Mouse (Mus musculus): ENCODE measurements around the gene Zdhhc17. TPM values are rescaled to one million over a fixed set of nuclear protein-coding genes. Genes with fewer than 3 reads are reported as not detected.
A peak's percentile ranks its signal among the peaks of the same experiment; 100 is the strongest.

The Zdhhc17 gene
- polyA plus RNA-seq, 1 experiment from 2014 or later: 16.8 TPM

DNA sequence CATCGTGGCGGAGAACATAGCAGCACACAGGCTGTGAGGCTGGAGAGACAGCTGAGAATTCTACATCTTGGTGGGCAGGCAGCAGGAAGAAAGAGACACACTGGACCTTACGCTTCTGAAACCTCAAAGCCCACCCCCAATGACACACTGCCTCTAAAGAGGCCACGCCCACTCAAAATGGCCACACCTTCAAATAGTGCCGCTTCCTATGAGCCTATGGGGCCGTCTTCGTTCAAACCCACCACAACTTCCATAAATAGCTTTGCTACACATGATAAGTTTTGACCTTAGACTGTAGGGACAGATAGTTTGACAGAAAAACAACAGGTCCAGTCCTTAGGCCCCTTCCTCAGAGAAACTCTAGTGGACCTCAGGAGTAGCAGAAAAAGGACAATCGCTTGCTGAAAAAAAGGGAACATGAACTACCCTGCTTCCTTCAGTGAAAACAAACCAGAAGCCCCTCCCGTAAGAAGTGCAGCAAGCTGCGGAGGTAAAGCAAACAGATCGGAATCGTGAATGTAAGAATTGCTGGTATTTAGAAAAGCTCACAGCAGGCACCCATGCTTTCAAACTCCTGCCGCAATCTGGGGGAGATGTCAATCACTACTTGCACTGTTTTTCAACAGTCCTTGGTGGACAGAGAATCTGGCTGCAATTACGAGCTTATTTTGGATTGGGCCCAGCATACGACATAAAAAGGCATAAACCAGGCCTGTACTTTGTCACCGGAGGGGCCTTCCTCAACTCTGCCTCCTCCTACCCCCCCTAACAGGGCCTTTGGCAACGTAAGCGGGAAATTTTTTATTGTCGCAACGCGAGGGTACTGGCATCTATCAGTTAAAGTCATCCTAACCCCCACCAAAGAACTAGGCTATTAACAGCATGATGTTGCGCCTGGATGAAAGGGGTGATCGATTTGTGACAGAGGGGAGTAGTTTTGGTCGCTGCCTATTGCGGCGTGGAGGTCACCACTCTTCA is 91.2 kb downstream of the Zdhhc17 start:
- Histone ChIP-seq H3K4me2 (replicated peaks; ENCODE audit: low read depth, low read length) (peak overlapping the region; percentile 92), H3K4me3 (ENCODE audit: low read depth, low read length) (peak overlapping the region; percentile 67; the same call in 1 of the 2 replicates), H3K27me3 (replicated peaks; ENCODE audit: insufficient read depth, low read length) (no peaks in the 10 kb centered on the region), H3K9me3 (ENCODE audit: low read length) (no peaks in the 10 kb centered on the region), H3K27ac (ENCODE audit: low read length) (peak overlapping the region; percentile 91), H3K4me1 (ENCODE audit: insufficient read depth, low read depth, low read length) (peaks cover 13% of the 10 kb centered on the region), H3K9ac (replicated peaks; ENCODE audit: low read depth) (no peak overlapping the region), H3K36me3 (ENCODE audit: insufficient read depth, low read length) (no peaks in the 10 kb centered on the region)
- no peak for ATAC-seq
- TF ChIP-seq EP300 (IDR thresholded peaks at IDR 0.05) (no peak), CTCF (IDR thresholded peaks at IDR 0.05) (no peak)
- peak; percentile 56 for DNase-seq (ENCODE audit: low spot score)
- 24% methylated on average over 26 of the region's 26 CpGs for WGBS

DNA sequence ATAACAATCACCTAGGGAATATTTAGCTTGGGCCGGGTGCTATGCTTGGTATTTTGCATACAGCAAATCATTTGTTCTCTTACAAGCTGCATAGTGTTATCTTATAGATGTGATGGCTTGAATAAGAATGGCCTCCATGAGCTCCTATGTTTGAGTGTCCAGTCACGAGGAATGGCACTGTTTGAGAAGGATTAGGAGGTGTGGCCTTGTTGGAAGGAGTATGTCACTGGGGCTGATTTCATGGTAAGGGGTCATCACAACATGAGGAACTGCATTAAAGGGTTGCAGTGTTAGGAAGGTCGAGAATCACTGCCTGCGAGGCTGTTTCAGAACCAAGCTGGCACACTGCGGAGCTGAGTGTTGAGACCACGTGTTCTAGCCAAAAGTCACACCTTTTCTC is 92.4 kb downstream of the Zdhhc17 start:
- Histone ChIP-seq H3K4me1 (ENCODE audit: insufficient read depth, low read depth, low read length) (peaks cover 13% of the 10 kb centered on the region), H3K9ac (replicated peaks; ENCODE audit: low read depth) (no peak overlapping the region), H3K9me3 (ENCODE audit: low read length) (no peaks in the 10 kb centered on the region), H3K27me3 (replicated peaks; ENCODE audit: insufficient read depth, low read length) (no peaks in the 10 kb centered on the region), H3K4me3 (ENCODE audit: low read depth, low read length) (no peak overlapping the region), H3K36me3 (ENCODE audit: insufficient read depth, low read length) (no peaks in the 10 kb centered on the region), H3K27ac (ENCODE audit: low read length) (no peak overlapping the region), H3K4me2 (replicated peaks; ENCODE audit: low read depth, low read length) (no peak overlapping the region)
- WGBS: 94% methylated on average over 6 of the region's 6 CpGs
- TF ChIP-seq EP300 (IDR thresholded peaks at IDR 0.05) (no peak), CTCF (IDR thresholded peaks at IDR 0.05) (no peak)
- ATAC-seq (no peak), DNase-seq (ENCODE audit: low spot score) (no peak)

DNA sequence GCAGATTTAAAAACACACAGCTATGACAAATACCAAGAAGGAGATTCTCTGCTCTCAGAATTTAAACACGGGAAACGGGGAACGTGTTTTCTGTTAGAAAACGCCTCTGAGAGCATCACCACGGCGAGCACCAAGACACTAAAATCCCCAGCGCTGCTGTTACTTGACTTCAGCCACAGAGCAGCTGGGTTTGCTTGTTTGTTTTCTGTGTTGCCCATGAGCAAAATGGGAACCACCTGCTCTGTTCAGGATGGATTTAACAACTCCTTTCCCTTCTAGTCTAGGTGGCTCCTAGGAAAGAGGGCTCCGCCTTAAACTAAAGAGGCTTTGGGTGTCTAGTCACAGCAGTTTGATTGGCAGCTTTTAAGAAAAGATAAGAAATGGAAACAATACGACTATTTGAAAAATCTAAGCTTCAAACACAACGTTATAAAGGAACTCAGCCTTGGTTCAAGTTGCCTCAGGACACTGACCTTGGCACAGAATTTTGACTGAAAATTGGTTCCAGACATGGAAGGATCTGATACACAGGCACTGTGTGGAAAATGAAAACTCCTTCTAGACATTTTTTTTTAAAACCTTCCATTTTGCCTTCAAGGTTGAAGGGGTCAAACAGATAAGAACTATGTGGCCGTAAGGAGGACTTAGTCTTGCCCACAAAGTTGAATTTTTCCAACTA is 93.1 kb downstream of the Zdhhc17 start:
- no peak overlapping the region for H3K4me2 ChIP-seq (replicated peaks; ENCODE audit: low read depth, low read length)
- no peaks in the 10 kb centered on the region for H3K9me3 ChIP-seq (ENCODE audit: low read length)
- no peak overlapping the region for H3K4me3 ChIP-seq (ENCODE audit: low read depth, low read length)
- no peak overlapping the region for H3K9ac ChIP-seq (replicated peaks; ENCODE audit: low read depth)
- ATAC-seq (no peak), DNase-seq (ENCODE audit: low spot score) (no peak)
- peaks cover 12% of the 10 kb centered on the region for H3K4me1 ChIP-seq (ENCODE audit: insufficient read depth, low read depth, low read length)
- H3K27me3 ChIP-seq (replicated peaks; ENCODE audit: insufficient read depth, low read length): no peaks in the 10 kb centered on the region
- TF ChIP-seq EP300 (IDR thresholded peaks at IDR 0.05) (no peak), CTCF (IDR thresholded peaks at IDR 0.05) (no peak)
- H3K36me3 ChIP-seq (ENCODE audit: insufficient read depth, low read length): no peaks in the 10 kb centered on the region
- no peak overlapping the region for H3K27ac ChIP-seq (ENCODE audit: low read length)
- 62% methylated on average over 11 of the region's 11 CpGs for WGBS

DNA sequence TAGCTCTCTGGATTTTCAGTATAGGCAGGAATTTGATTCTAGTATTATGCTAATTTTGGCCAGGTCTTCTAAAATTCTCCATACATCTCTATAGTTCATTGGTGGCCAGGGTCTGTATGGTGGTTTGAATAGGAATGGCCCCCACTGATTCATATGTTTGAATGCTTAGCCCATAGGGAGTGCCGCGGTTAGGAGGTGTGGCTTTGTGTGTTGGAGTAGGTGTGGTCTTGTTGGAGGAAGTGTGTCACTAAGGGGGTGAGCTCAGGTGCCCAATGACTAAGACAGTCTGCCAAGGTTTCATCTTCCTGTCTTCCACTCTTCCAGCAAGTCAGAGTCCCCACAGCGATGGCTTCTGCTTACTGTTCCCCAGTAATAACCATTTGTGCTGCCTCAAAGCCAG is 106.1 kb downstream of the Zdhhc17 start:
- DNase-seq (ENCODE audit: low spot score) (no peak), ATAC-seq (no peak)
- TF ChIP-seq EP300 (IDR thresholded peaks at IDR 0.05) (no peak), CTCF (IDR thresholded peaks at IDR 0.05) (no peak)
- no peak overlapping the region for H3K9ac ChIP-seq (replicated peaks; ENCODE audit: low read depth)
- H3K36me3 ChIP-seq (ENCODE audit: insufficient read depth, low read length): no peaks in the 10 kb centered on the region
- H3K27ac ChIP-seq (ENCODE audit: low read length): no peak overlapping the region
- no peak overlapping the region for H3K4me2 ChIP-seq (replicated peaks; ENCODE audit: low read depth, low read length)
- no peak overlapping the region for H3K4me3 ChIP-seq (ENCODE audit: low read depth, low read length)
- H3K27me3 ChIP-seq (replicated peaks; ENCODE audit: insufficient read depth, low read length): no peaks in the 10 kb centered on the region
- no peaks in the 10 kb centered on the region for H3K9me3 ChIP-seq (ENCODE audit: low read length)
- WGBS: 95% methylated on average over 3 of the region's 3 CpGs
- no peaks in the 10 kb centered on the region for H3K4me1 ChIP-seq (ENCODE audit: insufficient read depth, low read depth, low read length)

DNA sequence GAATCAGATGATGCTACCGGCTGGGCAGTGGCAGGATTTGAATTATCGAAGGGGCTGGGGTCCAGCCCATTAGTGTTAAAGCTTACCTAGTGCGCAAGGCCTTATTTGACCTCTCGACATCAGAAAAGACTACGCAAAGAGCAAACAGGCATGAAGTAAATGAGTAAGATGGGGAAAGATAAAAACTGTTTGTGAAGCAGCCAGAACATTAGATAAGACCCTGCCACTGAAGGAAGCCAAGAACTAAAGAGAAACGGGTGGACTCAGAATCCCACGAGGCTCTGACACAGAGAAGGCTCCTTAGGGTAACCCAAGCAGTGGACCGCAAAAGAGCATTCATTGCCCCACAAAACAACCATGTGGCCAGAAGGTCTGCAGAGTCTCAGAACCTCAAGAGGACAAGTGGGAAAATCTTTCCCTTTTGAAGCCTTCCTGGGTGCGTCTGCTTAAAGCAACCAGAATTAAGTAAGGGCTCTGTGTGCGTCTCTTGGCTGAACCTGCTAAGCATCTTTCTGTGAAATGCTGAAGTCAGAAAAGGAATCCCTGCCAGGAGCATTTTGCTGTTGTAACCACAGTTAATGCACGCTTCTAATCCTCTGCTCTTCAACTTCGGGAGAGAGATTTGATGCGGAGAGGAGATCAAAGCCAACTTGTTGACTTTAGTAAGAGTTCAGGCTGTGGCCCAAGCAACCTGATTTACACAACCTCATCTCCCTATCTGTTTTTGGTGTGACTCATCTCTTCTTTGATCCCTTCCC is 110.0 kb downstream of the Zdhhc17 start:
- Histone ChIP-seq H3K36me3 (ENCODE audit: insufficient read depth, low read length) (no peaks in the 10 kb centered on the region), H3K27me3 (replicated peaks; ENCODE audit: insufficient read depth, low read length) (no peaks in the 10 kb centered on the region), H3K27ac (ENCODE audit: low read length) (no peak overlapping the region), H3K9me3 (ENCODE audit: low read length) (no peaks in the 10 kb centered on the region), H3K4me3 (ENCODE audit: low read depth, low read length) (no peak overlapping the region), H3K9ac (replicated peaks; ENCODE audit: low read depth) (no peak overlapping the region), H3K4me1 (ENCODE audit: insufficient read depth, low read depth, low read length) (no peaks in the 10 kb centered on the region), H3K4me2 (replicated peaks; ENCODE audit: low read depth, low read length) (no peak overlapping the region)
- TF ChIP-seq EP300 (IDR thresholded peaks at IDR 0.05) (no peak), CTCF (IDR thresholded peaks at IDR 0.05) (no peak)
- ATAC-seq: 0 out of 2 replicates have a peak, but pooled peaks have one; percentile 14
- 42% methylated on average over 13 of the region's 13 CpGs for WGBS
- DNase-seq (ENCODE audit: low spot score): peak; percentile 22

Other genes starting within 250 kb of the Zdhhc17 start
- gene Csrp2, start 90.4 kb downstream of the Zdhhc17 start, polyA plus RNA-seq (2015; fragmentation: Nextera tagmentation; extraction: Ambion mirVana): 124 and 131 TPM in 2 replicates
- gene Osbpl8, start 154.6 kb upstream of the Zdhhc17 start, polyA plus RNA-seq (2015; fragmentation: Nextera tagmentation; extraction: Ambion mirVana): 12.9 and 14.4 TPM in 2 replicates

Data from lung, postnatal 0 days (tissue).